Mouse (Mus musculus) mouse embryonic stem cell (cell line): ENCODE data around the gene Rlbp1.

ENCODE experiments used
- in situ Hi-C, 2 experiments: fragments of 300-500 bp; cut with MboI; formaldehyde crosslinking; loops; 1 replicate in 1 of 2; 3 replicates in 1 of 2; pipeline ENCODE4 v1.14.3; 2019 to 2020; ENCODE audit warnings: low sequenced_read_pairs in 2 of 2, low pct_unique_long_range_greater_than_20kb in 1 of 2, mixed read lengths in 1 of 2; ENCODE audit not compliant: unreplicated experiment in 1 of 2

Gene Rlbp1

GRCm38 (mm10) chr7:79347108-79347813, 39.6 kb downstream of the Rlbp1 start:
- in situ Hi-C loops = no loop called here

- in situ Hi-C loops = no loop called here
Measured at GRCm38 (mm10) chr7:79346555-79347075, 40.2 kb downstream of the Rlbp1 start.

GRCm38 (mm10) chr7:79345902-79346301, 40.9 kb downstream of the Rlbp1 start:
- in situ Hi-C loops = no loop called here

DNA sequence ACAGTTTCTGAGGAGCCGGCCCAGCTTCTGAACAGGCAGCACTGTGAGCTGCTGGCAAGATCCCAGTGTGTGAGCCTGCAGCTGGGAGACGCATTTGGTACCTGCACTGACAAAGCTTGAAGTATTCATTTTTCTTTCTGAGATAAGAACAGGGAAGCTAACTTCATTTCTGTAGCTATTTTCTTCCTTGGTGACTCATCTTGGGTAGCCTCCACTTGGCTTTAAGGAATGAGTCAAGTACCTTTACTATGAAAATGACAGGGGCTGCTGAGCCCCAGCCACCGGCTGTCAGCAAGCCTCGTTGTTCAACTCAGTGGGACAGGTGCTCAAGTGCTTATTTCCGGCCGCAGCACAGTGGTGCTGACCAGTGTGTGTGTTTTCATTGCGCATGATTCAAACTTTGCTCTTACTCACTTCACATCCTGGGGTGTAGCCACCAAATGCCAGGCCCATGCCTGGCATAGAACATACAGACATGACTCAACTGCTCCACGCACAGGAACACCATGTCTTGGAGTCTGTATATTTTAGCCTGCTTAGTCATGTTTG, 50.4 kb downstream of the Rlbp1 start:
- in situ Hi-C loops = no loop called here

DNA sequence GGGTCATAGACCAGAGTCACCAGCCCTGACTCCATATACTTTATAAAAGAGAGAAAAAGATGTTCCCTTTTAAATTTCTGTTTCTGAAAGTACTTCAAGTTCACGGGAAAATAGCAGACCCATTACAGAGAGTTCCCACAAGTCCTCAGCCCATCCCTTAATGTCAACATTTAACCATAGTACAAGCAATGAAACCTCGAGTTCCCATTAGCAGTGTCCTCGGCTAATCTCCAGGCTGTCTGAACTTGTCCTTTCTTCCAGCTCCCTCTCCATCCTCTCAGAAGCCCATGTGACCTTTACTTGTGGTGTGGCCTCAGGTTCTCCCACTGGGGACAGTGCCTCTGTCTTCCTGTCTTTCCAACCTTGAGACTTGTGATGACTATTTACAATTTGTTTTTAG, 53.4 kb downstream of the Rlbp1 start:
- in situ Hi-C loops = no loop called here

DNA sequence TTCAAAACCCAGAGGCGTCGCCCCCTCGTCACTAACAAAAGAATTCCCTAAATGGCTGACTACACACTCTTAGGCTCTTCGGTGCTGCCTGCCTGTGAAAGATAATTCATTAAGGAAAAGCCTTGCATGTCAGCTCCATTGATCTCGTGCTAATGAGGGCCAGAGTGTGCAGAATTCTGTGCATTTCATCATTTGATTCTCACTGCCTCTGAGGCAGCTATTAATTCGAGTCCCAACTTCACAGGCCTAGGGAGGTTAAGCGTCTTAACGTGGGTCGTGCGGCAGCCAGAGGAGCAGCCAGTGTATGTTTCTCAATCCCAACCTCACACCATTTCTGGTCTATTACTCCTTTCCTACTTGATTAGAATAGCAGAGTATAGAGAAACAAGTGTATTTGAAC, 55.7 kb downstream of the Rlbp1 start:
- in situ Hi-C loops = no loop called here

GRCm38 (mm10) chr7:79328769-79329168, 58.1 kb downstream of the Rlbp1 start:
- in situ Hi-C loops = no loop called here
